Mouse (Mus musculus): Measurements from ENCODE around the gene Sec13. TPM values are rescaled to one million over a fixed set of nuclear protein-coding genes. Genes with fewer than 3 reads are reported as not detected.

The Sec13 gene
- polyA plus RNA-seq, 1 experiment: 115 TPM

- TF ChIP-seq POLR2A (IDR thresholded peaks at IDR 0.05; ENCODE audit: borderline replicate concordance, extremely low read depth, low read depth, low read length) (no peak), CTCF (IDR thresholded peaks at IDR 0.05; ENCODE audit: insufficient read depth, low read length) (no peak)
- no peak for DNase-seq
- Histone ChIP-seq H3K4me3 (replicated peaks; ENCODE audit: extremely low read depth, low read depth, low read length) (no peak overlapping the region), H3K4me1 (ENCODE audit: control insufficient read depth, insufficient read depth, low read length) (0 out of 2 replicates have a peak, but pooled peaks cover under 1% of the 10 kb centered on the region)
Observed at GRCm38 (mm10) chr6:113745117-113745516, 4.6 kb upstream of the Sec13 start.

- WGBS: 35% methylated on average over 1 of the region's 1 CpGs
- TF ChIP-seq CTCF (IDR thresholded peaks at IDR 0.05; ENCODE audit: insufficient read depth, low read length): no peak
- no peak overlapping the region for H3K4me3 ChIP-seq (replicated peaks; ENCODE audit: extremely low read depth, low read depth, low read length)
- H3K4me1 ChIP-seq (ENCODE audit: control insufficient read depth, insufficient read depth, low read length): peaks cover 3% of the 10 kb centered on the region; the same call in 1 of the 2 replicates
- no peak for DNase-seq
Observed at GRCm38 (mm10) chr6:113743111-113743510, 2.6 kb upstream of the Sec13 start.

DNA sequence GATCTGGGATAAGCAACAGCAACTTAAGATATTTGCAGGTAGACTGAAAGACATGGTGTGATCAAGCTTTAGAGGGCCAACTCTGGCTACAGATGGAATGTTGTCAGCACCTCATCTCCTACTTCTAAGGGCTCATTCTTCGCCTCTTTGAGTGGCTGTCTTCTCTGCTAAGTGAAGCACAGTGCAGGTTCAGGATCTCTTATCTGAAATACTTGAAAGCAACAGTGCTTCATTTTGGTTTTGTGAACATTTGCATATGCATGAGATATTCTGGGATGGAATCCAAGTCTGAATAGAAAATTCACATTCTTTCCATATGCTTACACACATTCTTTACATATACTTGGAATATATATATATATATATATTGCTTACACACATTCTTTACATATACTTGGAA, 1.8 kb upstream of the Sec13 start:
- no peak for DNase-seq
- 50% methylated on average over 1 of the region's 1 CpGs for WGBS
- Histone ChIP-seq H3K4me3 (replicated peaks; ENCODE audit: extremely low read depth, low read depth, low read length) (no peak overlapping the region), H3K4me1 (ENCODE audit: control insufficient read depth, insufficient read depth, low read length) (peaks cover 3% of the 10 kb centered on the region; the same call in 1 of the 2 replicates)
- TF ChIP-seq CTCF (IDR thresholded peaks at IDR 0.05; ENCODE audit: insufficient read depth, low read length) (no peak), POLR2A (IDR thresholded peaks at IDR 0.05; ENCODE audit: borderline replicate concordance, extremely low read depth, low read depth, low read length) (no peak)

GRCm38 (mm10) chr6:113741425-113741824, 882 bp upstream of the Sec13 start:
- TF ChIP-seq CTCF (IDR thresholded peaks at IDR 0.05; ENCODE audit: insufficient read depth, low read length): no peak
- TF ChIP-seq POLR2A (IDR thresholded peaks at IDR 0.05; ENCODE audit: borderline replicate concordance, extremely low read depth, low read depth, low read length): no peak
- 51% methylated on average over 2 of the region's 2 CpGs for WGBS
- DNase-seq: no peak
- Histone ChIP-seq H3K4me1 (ENCODE audit: control insufficient read depth, insufficient read depth, low read length) (peaks cover 3% of the 10 kb centered on the region; the same call in 1 of the 2 replicates), H3K4me3 (replicated peaks; ENCODE audit: extremely low read depth, low read depth, low read length) (no peak overlapping the region)

DNA sequence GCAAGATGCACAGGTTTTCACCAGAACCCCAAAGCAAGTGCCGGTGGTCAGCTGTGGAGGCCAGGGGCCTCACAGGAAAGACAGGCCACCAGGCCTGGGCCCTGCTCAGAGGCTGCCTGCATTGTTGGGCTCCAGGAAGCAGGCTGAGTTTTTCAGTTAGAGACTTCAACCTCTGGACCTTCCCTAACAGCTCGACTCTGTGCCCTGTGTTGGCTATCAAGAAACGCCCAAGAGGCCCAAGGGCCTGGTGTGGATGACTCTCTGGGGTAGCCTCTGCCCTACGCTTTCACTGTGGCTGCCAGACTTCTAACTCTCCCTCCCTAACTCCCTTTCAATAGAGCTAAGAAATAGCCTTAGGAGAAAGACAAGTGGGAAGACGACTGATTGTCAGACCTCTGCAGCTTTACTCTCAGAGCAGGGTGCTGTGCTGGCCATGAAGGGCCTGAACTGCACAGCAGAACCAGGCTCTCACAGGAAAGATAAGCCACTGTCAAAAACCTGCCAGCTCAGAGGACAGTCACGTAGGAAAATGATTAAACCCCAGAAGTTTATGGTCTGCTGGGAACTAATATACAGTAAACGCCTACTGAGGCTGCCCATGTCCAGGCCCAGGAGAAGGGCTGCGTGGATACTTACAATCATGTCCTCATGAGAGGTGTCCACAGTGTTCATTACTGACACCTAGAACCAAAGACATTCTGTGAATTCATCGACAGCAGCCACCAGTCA, 3.1 kb downstream of the Sec13 start:
- DNase-seq: no peak
- Histone ChIP-seq H3K4me1 (ENCODE audit: control insufficient read depth, insufficient read depth, low read length) (peaks cover 3% of the 10 kb centered on the region; the same call in 1 of the 2 replicates), H3K4me3 (replicated peaks; ENCODE audit: extremely low read depth, low read depth, low read length) (no peak overlapping the region)
- TF ChIP-seq CTCF (IDR thresholded peaks at IDR 0.05; ENCODE audit: insufficient read depth, low read length): no peak
- no peak for TF ChIP-seq POLR2A (IDR thresholded peaks at IDR 0.05; ENCODE audit: borderline replicate concordance, extremely low read depth, low read depth, low read length)
- WGBS: 89% methylated on average over 9 of the region's 9 CpGs

DNA sequence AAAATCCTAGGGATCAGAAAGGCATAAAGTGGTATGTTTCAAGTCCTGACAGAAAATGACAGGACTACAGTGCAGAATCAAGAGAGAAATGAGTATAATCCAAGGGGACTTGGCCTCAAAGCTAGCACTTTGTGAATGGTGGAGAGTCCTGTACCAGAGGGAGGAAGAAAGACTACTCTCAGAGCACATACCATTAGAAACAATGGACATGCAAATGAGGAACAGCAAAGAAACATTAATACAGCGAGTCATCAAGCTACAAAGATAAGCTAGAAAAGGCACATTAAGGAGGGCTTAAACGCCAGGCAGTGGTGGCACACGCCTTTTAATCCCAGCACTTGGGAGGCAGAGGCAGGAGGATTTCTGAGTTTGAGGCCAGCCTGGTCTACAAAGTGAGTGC, 9.2 kb downstream of the Sec13 start:
- TF ChIP-seq POLR2A (IDR thresholded peaks at IDR 0.05; ENCODE audit: borderline replicate concordance, extremely low read depth, low read depth, low read length): no peak
- TF ChIP-seq CTCF (IDR thresholded peaks at IDR 0.05; ENCODE audit: insufficient read depth, low read length): no peak
- H3K4me1 ChIP-seq (ENCODE audit: control insufficient read depth, insufficient read depth, low read length): no peaks in the 10 kb centered on the region
- no peak for DNase-seq
- no peak overlapping the region for H3K4me3 ChIP-seq (replicated peaks; ENCODE audit: extremely low read depth, low read depth, low read length)
- 92% methylated on average over 3 of the region's 3 CpGs for WGBS

GRCm38 (mm10) chr6:113728181-113728580, 12.4 kb downstream of the Sec13 start:
- WGBS: 88% methylated on average over 7 of the region's 7 CpGs
- TF ChIP-seq CTCF (IDR thresholded peaks at IDR 0.05; ENCODE audit: insufficient read depth, low read length) (no peak), POLR2A (IDR thresholded peaks at IDR 0.05; ENCODE audit: borderline replicate concordance, extremely low read depth, low read depth, low read length) (no peak)
- Histone ChIP-seq H3K4me1 (ENCODE audit: control insufficient read depth, insufficient read depth, low read length) (no peaks in the 10 kb centered on the region), H3K4me3 (replicated peaks; ENCODE audit: extremely low read depth, low read depth, low read length) (no peak overlapping the region)
- DNase-seq: no peak

DNA sequence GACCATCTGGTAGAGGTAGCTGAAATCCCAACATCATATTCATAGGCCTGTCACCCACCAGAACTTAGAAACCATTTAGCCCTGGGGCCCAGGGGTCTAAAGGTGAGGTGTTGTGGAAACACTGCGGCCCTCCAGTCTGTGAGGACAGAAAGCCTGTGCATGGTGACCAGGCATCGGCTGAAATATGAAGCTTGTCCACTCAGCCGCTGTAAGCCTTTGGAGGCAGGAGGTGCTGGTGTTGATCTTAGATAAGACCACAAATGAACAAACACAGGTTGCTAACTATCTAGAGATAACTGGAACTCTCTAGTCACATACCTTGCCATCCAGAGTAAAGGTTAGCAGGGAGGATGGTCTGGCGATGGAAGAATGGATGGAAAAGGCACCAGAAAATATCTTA, 19.5 kb downstream of the Sec13 start:
- no peak for DNase-seq
- H3K4me1 ChIP-seq (ENCODE audit: control insufficient read depth, insufficient read depth, low read length): no peaks in the 10 kb centered on the region; the same call in 1 of the 2 replicates
- no peak overlapping the region for H3K4me3 ChIP-seq (replicated peaks; ENCODE audit: extremely low read depth, low read depth, low read length)
- TF ChIP-seq CTCF (IDR thresholded peaks at IDR 0.05; ENCODE audit: insufficient read depth, low read length) (no peak), POLR2A (IDR thresholded peaks at IDR 0.05; ENCODE audit: borderline replicate concordance, extremely low read depth, low read depth, low read length) (no peak)
- WGBS: 68% methylated on average over 4 of the region's 4 CpGs

DNA sequence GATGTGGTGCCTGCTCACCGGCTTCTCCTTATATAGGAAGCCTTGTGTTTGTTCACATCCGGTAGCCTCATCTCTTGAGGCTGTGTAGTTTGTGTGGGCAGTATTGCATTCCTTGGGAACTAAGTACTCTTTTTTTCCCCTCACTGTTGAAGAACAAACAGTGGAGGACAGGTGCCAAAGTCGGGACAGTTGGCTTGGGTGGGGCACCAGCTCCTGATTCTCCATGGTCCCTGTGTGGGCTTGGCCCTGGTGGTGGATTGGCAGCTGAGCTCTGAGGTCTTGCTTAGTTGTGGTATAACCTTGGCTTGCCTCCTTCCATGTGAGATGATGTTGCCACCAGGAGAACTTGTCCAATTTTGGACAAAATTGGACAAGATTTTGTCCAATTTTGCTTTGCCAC, 20.7 kb downstream of the Sec13 start, which contains the start of gene Ghrl:
Gene Ghrl (minus strand): TSS at position 3 of the 400 bp plus-strand sequence.
- Histone ChIP-seq H3K4me1 (ENCODE audit: control insufficient read depth, insufficient read depth, low read length) (no peaks in the 10 kb centered on the region; the same call in 1 of the 2 replicates), H3K4me3 (replicated peaks; ENCODE audit: extremely low read depth, low read depth, low read length) (no peak within 1 kb of the TSS)
- DNase-seq: no peak
- WGBS: 63% methylated on average over 3 of the region's 3 CpGs
- TF ChIP-seq POLR2A (IDR thresholded peaks at IDR 0.05; ENCODE audit: borderline replicate concordance, extremely low read depth, low read depth, low read length) (no peak), CTCF (IDR thresholded peaks at IDR 0.05; ENCODE audit: insufficient read depth, low read length) (no peak)

DNA sequence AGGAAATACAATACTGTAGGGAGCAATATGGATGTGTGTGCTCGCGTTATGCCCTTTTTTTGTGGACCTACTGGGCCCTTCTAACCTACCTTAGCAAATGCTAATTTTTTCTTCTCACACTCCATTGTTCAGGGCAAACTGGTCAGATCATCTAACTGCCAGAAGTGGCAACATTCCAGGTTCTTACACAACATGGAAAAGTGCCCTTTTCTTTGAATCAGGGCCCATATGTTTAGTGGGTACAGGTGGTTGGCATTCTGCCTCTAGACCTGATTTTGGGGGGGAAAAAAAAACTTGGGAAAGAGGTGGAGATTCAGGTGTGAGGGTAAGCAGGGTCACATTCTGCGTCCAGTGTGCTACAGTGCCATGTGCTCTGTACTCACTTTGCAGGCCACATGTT, 23.0 kb downstream of the Sec13 start:
- Histone ChIP-seq H3K4me1 (ENCODE audit: control insufficient read depth, insufficient read depth, low read length) (no peaks in the 10 kb centered on the region; the same call in 1 of the 2 replicates), H3K4me3 (replicated peaks; ENCODE audit: extremely low read depth, low read depth, low read length) (no peak overlapping the region)
- no peak for DNase-seq
- TF ChIP-seq POLR2A (IDR thresholded peaks at IDR 0.05; ENCODE audit: borderline replicate concordance, extremely low read depth, low read depth, low read length) (no peak), CTCF (IDR thresholded peaks at IDR 0.05; ENCODE audit: insufficient read depth, low read length) (no peak)
- WGBS: 61% methylated on average over 3 of the region's 3 CpGs
